Mouse (Mus musculus) E14TG2a.4 (cell line): ENCODE results near the gene Lsamp.

Source experiments
- H3K27me3 ChIP-seq: 2 replicates; pipeline ENCODE4 v1.6.1; 2014; ENCODE audit warnings: low read length, control low read depth; ENCODE audit not compliant: insufficient read depth
- H3K36me3 ChIP-seq: 2 replicates; pipeline ENCODE4 v1.6.1; 2014; ENCODE audit warnings: low read length, control low read depth; ENCODE audit not compliant: insufficient read depth
- H3K4me1 ChIP-seq: replicated peaks from 2 replicates; pipeline ENCODE4 v1.6.1; 2014; ENCODE audit warnings: low read depth, low read length, control low read depth
- H3K4me3 ChIP-seq: replicated peaks from 2 replicates; pipeline ENCODE4 v1.5.1; 2014; ENCODE audit warnings: mild to moderate bottlenecking, low read length
- H3K9me3 ChIP-seq: 2 replicates; pipeline ENCODE4 v1.6.1; 2014; ENCODE audit warnings: low read length, control low read depth
- CTCF ChIP-seq: conservative IDR thresholded peaks from 2 replicates; pipeline ENCODE4 v1.5.1; 2014; ENCODE audit warnings: low read length
- NANOG ChIP-seq: IDR thresholded peaks from 2 replicates; pipeline ENCODE4 v1.6.1; 2014; ENCODE audit warnings: borderline replicate concordance, low read length, mixed read lengths
- POU5F1 ChIP-seq: IDR thresholded peaks from 2 replicates; pipeline ENCODE4 v1.6.1; 2014; ENCODE audit warnings: low read length, borderline replicate concordance

Lsamp gene

DNA sequence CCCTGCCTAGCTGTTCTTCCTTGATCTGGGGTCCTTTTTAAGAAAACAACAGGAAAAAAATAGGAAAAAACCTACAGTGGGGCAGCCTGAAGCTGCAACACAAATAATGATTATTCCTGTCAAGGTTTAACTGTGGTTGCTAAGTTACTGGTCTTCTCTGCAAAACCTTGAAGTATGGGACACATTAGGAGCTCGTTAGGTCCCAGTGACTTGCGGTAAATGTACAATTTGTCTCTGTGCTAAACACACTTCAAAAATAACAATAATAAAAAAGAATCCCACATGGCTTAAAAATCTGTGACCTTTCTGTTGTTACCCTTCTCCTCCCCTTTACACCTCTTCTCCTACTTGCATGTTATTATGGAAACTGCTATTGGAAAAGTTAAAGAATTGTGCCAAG is 1140.2 kb downstream of the Lsamp start:
- Histone ChIP-seq H3K4me3 (no peak overlapping the region), H3K27me3 (no peaks in the 10 kb centered on the region), H3K4me1 (no peaks in the 10 kb centered on the region), H3K36me3 (no peaks in the 10 kb centered on the region), H3K9me3 (no peaks in the 10 kb centered on the region)
- TF ChIP-seq NANOG (no peak), CTCF (no peak), POU5F1 (no peak)

DNA sequence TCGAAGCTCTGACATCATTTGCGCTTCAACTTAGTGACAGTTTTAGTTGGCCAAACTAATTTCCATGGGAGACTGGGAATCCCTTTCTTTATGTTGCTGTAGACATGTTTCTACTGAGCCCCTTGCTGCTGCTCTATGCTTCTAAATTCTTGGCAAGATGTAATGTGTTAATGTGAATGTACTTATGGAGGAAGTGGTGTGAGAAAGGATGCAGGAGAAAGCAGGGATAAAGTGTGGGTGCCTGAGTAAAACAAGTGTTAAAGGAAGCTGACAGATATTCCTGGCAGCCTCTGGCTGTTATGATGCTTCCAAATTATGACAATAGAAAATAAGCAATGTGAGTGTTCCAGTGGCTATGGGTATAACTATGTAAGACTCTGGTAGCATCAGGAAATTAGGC is 1140.9 kb downstream of the Lsamp start:
- TF ChIP-seq NANOG: no peak
- no peak for TF ChIP-seq POU5F1
- no peak for TF ChIP-seq CTCF
- no peaks in the 10 kb centered on the region for H3K27me3 ChIP-seq
- no peaks in the 10 kb centered on the region for H3K4me1 ChIP-seq

DNA sequence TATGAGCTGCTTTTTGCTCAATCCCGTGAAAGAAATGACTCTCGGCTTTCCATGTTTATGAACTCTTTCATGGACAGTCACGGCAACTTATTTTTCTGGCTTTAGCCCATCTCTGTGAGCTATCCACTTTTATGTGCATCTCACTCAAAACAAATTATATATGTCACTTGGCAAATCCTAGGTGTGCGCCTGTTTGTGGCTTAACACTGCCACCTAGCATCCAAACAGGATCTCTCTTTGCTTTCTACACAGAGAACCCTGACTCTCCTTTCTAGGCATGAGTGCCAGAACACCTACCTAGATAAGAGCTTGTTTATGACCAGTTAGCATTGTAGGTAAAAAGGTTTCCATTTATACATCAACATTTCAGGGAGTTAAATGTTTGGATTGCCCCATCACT is 1146.9 kb downstream of the Lsamp start:
- Histone ChIP-seq H3K4me1 (no peaks in the 10 kb centered on the region), H3K9me3 (no peaks in the 10 kb centered on the region), H3K27me3 (no peaks in the 10 kb centered on the region), H3K36me3 (no peaks in the 10 kb centered on the region), H3K4me3 (no peak overlapping the region)
- TF ChIP-seq NANOG: no peak
- no peak for TF ChIP-seq POU5F1
- TF ChIP-seq CTCF: no peak

More for the DNA sequence above, 1140.9 kb downstream of the Lsamp start:
- no peaks in the 10 kb centered on the region for H3K36me3 ChIP-seq
- no peak overlapping the region for H3K4me3 ChIP-seq
- no peaks in the 10 kb centered on the region for H3K9me3 ChIP-seq

DNA sequence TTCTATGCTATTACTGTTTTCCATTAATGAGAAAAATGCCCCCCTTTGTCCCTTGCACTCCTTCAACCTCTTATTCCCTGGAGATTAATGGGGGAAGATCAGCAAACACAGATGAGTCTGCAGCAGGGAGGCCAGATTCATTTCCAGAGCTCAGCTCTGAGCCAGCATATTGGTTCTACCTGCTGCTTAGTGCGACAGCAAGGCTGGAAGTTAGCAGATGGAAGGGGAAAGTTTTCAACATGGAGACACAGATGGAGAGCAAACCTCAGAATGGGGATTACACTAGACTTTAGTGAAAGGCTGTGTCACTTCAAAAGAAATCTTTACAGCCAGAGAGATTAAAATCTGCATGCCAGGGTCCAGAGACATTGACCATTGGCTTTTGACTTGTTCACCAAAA is 1188.7 kb downstream of the Lsamp start:
- H3K9me3 ChIP-seq: no peaks in the 10 kb centered on the region
- no peaks in the 10 kb centered on the region for H3K36me3 ChIP-seq
- no peak overlapping the region for H3K4me3 ChIP-seq
- H3K4me1 ChIP-seq: no peaks in the 10 kb centered on the region
- no peaks in the 10 kb centered on the region for H3K27me3 ChIP-seq
- TF ChIP-seq CTCF: no peak
- no peak for TF ChIP-seq POU5F1
- TF ChIP-seq NANOG: no peak

DNA sequence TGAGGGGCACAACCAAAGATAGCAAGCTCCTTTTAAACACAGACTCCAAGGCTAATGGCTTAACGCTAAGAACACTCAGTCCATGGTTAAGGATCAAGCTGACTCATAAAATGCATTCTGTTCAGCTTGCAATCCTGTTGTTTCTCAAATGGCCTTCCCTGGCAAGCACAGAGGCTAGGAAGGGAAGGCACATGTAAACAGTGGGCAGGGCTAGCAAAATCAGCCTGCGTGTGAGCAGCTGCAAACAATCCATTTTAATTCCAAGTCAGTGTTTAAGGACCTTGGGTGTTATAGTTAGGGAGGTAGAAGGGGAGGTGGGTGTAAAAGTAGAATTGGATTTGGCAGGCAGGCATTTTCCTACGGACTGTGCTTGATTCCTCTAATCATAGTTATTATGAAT is 1195.4 kb downstream of the Lsamp start:
- H3K36me3 ChIP-seq: no peaks in the 10 kb centered on the region
- TF ChIP-seq POU5F1 (no peak), NANOG (no peak), CTCF (no peak)
- no peaks in the 10 kb centered on the region for H3K9me3 ChIP-seq
- no peaks in the 10 kb centered on the region for H3K27me3 ChIP-seq
- H3K4me3 ChIP-seq: no peak overlapping the region
- no peaks in the 10 kb centered on the region for H3K4me1 ChIP-seq

DNA sequence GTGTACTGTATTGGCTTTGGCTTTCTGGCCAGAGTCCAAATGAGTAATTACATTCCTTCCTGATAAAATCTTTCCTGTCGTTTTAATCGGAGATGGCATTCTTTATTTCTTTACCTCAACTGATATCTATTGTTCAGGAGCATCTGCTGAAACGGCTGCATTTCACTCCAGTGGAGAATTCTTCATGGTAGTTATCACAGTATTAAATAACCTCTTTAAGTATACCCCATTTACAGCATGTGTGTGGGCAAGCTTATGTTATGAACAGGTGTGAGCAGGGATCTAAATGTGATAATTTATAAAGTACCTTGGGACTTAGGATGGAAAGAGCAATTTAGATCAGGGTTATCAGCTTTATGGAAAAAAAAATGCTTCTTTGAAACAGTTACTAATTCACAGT is 1196.7 kb downstream of the Lsamp start:
- H3K27me3 ChIP-seq: no peaks in the 10 kb centered on the region
- no peaks in the 10 kb centered on the region for H3K9me3 ChIP-seq
- no peak for TF ChIP-seq POU5F1
- no peak for TF ChIP-seq NANOG
- no peak for TF ChIP-seq CTCF

DNA sequence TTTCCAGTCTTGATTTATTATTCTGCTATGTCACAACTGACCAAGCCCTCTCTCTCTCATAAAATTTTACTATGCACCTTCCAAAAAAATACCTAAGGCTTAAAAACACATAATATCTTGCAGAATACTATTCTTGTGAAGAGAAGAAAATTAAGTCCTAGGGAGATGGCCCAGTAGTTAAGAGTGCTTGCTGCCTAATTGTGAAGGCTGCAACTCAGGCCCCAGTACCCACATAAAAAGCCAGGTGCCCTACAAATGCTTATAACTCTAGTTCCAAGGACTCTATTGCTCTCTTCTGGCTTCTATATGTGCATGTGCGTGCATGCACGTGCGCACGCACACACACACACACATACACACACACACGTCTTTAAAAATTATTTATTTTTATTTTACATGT is 1225.9 kb downstream of the Lsamp start:
- H3K4me1 ChIP-seq: no peaks in the 10 kb centered on the region
- no peak overlapping the region for H3K4me3 ChIP-seq
- H3K36me3 ChIP-seq: no peaks in the 10 kb centered on the region
- no peaks in the 10 kb centered on the region for H3K27me3 ChIP-seq
- TF ChIP-seq CTCF (no peak), POU5F1 (no peak), NANOG (no peak)
- H3K9me3 ChIP-seq: peaks cover 9% of the 10 kb centered on the region; the same call in 1 of the 2 replicates

More for the DNA sequence above, 1196.7 kb downstream of the Lsamp start:
- Histone ChIP-seq H3K36me3 (no peaks in the 10 kb centered on the region), H3K4me3 (no peak overlapping the region), H3K4me1 (no peaks in the 10 kb centered on the region)

DNA sequence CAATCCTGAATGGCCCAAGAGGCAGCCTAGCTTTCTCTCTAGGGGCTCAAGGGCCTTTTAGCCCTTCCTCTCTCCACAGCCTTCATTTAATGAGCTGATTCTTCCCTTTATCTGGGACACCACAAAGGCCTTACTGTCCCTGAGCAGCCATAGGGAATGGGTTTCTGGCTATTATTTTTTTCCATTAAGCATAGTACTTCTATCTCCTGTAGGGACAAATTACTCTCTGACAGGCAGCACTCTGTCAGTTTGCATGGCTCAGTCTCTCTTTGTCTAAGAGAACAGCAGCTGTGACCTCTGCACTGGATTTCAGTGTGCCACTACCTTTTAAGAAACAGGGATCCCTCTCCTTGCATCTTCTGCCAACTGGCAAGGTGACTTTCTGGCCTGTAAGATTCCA is 1251.7 kb downstream of the Lsamp start:
- Histone ChIP-seq H3K4me3 (no peak overlapping the region), H3K4me1 (no peaks in the 10 kb centered on the region), H3K27me3 (no peaks in the 10 kb centered on the region), H3K36me3 (no peaks in the 10 kb centered on the region), H3K9me3 (no peaks in the 10 kb centered on the region)
- TF ChIP-seq CTCF: no peak
- no peak for TF ChIP-seq NANOG

DNA sequence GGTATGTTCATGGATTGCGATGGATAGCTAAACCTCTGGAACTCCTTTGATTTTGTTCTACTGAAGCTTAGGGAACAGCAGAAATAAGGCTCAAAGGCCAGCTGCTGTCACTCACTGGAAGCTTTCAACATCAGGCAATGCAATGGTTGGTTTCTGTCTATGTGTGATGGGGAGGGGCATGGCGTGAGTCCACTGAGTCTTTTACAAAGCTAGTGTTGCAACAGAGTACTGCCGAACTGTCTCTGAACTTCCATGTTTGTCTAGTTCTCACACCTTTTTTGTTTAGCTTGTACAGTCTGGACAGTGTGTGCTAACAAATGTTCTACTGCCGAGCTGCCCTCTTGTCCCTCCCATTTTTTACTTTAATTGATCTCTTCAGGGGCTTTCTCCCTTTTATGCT is 1258.7 kb downstream of the Lsamp start:
- Histone ChIP-seq H3K36me3 (no peaks in the 10 kb centered on the region), H3K4me3 (no peak overlapping the region), H3K9me3 (no peaks in the 10 kb centered on the region), H3K4me1 (no peaks in the 10 kb centered on the region), H3K27me3 (no peaks in the 10 kb centered on the region)
- TF ChIP-seq POU5F1 (no peak), CTCF (no peak), NANOG (no peak)
